Mouse (Mus musculus): ENCODE data around the gene Uaca. TPM values are rescaled to one million over a fixed set of nuclear protein-coding genes. Genes with fewer than 3 reads are reported as not detected.

The Uaca gene
- polyA plus RNA-seq (2014; fragmentation: Illumina TruSeq; extraction: RNeasy Lipid Tissue Mini Kit (QIAGEN cat#74804); ENCODE audit: low read depth, low replicate concordance) = 12.1 TPM

DNA sequence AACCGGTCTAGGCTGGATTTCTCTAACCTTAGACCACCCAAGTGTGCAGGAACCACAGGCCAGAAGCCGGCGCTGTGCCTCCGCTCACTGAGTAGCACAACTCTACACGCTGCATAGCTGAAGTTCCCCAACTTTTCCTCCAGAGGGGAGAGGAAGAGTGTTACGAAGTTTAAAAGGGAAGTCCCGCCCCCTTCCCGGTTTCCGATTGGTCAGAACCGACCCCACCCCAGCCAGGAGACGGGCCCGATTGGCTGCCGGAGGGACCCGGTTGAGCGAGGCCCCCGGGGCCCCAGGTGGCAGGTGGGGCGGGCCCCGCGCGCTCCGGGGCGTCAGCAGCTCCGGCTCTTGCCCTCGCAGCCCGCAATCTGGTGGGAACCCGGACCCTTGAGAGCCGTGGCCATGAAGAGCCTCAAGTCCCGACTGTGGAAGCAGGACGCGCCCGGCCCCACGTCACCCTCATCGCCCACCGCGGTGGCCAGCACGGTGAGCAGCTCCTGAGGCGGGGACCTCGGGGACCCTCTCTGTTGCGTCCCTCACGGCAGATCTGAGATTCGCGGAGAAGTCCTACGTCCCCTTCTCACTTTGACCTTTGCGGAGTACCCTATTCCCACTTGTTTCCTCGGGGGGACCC lies at the start of gene Uaca:
Gene Uaca (plus strand): TSS at position 333 of the 631 bp plus-strand sequence.

Other genes with a start within 250 kb of the Uaca start
- gene Lrrc49, start 106.4 kb upstream of the Uaca start, polyA plus RNA-seq (2014; fragmentation: Illumina TruSeq; extraction: RNeasy Lipid Tissue Mini Kit (QIAGEN cat#74804); ENCODE audit: low read depth, low replicate concordance) = 54.6 TPM
- gene Larp6, start 81.6 kb upstream of the Uaca start, polyA plus RNA-seq (2014; fragmentation: Illumina TruSeq; extraction: RNeasy Lipid Tissue Mini Kit (QIAGEN cat#74804); ENCODE audit: low read depth, low replicate concordance) = 1.2 TPM

Data from testis, adult 10 weeks (tissue).